Mouse (Mus musculus) brain, embryonic 14.5 days (tissue): ENCODE results near the gene Inpp4a.

Experiments used
- CTCF ChIP-seq: fragments of 200-500 bp; IDR thresholded peaks from 2 replicates; pipeline ENCODE4 v1.5.1; 2012; ENCODE audit warnings: inconsistent platforms, mild to moderate bottlenecking, moderate library complexity, borderline replicate concordance; ENCODE audit not compliant: insufficient read depth, insufficient read length; ENCODE audit errors: extremely low read depth
- POLR2A ChIP-seq: fragments of 200-500 bp; IDR thresholded peaks from 2 replicates; pipeline ENCODE4 v1.6.1; 2012; ENCODE audit warnings: mild to moderate bottlenecking, inconsistent platforms, borderline replicate concordance; ENCODE audit not compliant: poor library complexity, insufficient read depth, insufficient read length, severe bottlenecking; ENCODE audit errors: extremely low read depth

- TF ChIP-seq POLR2A (no peak), CTCF (peak; percentile 13; the same call in 1 of the 2 replicates)
Measured at GRCm38 (mm10) chr1:37258443-37258842, 41.2 kb upstream of the Inpp4a start.
